Mouse (Mus musculus) liver, adult (tissue): Measurements from ENCODE around the gene Scaper.

Experiments
- GATA4 ChIP-seq: IDR thresholded peaks from 2 replicates; pipeline ENCODE4 v1.6.1; 2014; ENCODE audit warnings: mild to moderate bottlenecking, low read length; ENCODE audit not compliant: insufficient replicate concordance

The Scaper gene

DNA sequence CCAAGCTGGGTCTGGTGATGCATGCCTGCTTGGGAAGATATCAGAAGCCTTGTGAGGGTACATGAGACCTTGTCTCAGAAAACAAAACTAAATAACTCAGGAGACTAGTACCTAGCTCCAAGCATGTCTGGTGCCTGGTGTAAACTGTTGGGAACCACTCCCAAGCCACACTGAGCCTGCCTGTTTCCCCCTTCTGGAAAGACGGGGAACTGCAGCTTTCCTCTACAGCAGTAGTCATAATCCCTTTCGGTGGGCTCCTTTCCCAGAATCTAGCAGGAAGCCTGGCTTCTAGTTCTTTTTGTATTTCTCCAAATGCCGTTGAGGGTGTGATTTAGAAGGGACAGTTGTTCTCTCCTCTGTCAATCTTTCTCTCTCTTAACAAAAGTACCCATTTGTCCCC is 402.0 kb downstream of the Scaper start:
- TF ChIP-seq GATA4: no peak

- TF ChIP-seq GATA4: no peak
These were observed 412.2 kb downstream of the Scaper start for GRCm38 (mm10) chr9:55525716-55526115.

GRCm38 (mm10) chr9:55512027-55512543 is 425.8 kb downstream of the Scaper start, which contains the start of gene Etfa:
Etfa (minus strand) TSS chr9:55512243.
- TF ChIP-seq GATA4: no peak

- no peak for TF ChIP-seq GATA4
These were observed 426.4 kb downstream of the Scaper start for GRCm38 (mm10) chr9:55511521-55511993.

- TF ChIP-seq GATA4: no peak
These were observed 427.2 kb downstream of the Scaper start for GRCm38 (mm10) chr9:55510651-55511235.

- no peak for TF ChIP-seq GATA4
These were observed 428.2 kb downstream of the Scaper start for GRCm38 (mm10) chr9:55509731-55510130.

- TF ChIP-seq GATA4: no peak
These were observed 429.2 kb downstream of the Scaper start for GRCm38 (mm10) chr9:55508701-55509100.

DNA sequence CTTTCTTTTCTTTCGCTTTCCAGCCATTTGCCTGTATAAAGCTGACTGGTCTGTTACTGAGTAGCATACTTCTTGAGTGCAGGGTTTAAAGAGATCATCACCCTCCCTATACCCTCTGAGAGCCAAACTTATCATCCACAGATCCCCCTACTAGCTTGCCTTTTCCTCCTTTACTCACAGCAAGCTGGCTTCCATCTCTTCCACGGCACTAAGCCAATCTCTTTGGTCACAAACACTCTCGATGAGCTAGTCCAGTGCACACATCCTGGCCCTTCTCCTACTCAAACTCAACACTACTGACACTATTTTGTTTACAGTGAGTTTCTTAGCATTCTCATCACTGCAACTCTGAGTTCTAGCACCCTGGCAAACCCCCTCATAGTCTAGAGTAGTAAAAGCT is 430.0 kb downstream of the Scaper start:
- no peak for TF ChIP-seq GATA4
